Mouse (Mus musculus): ENCODE data around the gene Saal1. TPM values are rescaled to one million over a fixed set of nuclear protein-coding genes. Genes with fewer than 3 reads are reported as not detected.
"Not testable (repeated sequence)": the region's sequence is repeated elsewhere in the genome, so short reads cannot be mapped to it uniquely, and the experiment has no call there.

The Saal1 gene
- 16.1 and 17.6 TPM in 2 replicates for polyA plus RNA-seq (2015; fragmentation: Nextera tagmentation; extraction: Ambion mirVana)

- peaks cover 22% of the 10 kb centered on the region for H3K36me3 ChIP-seq
Measured at GRCm38 (mm10) chr7:46710390-46710844, at the start of gene Saal1. TSS of gene Saal1 (minus strand) at chr7:46710680.

DNA sequence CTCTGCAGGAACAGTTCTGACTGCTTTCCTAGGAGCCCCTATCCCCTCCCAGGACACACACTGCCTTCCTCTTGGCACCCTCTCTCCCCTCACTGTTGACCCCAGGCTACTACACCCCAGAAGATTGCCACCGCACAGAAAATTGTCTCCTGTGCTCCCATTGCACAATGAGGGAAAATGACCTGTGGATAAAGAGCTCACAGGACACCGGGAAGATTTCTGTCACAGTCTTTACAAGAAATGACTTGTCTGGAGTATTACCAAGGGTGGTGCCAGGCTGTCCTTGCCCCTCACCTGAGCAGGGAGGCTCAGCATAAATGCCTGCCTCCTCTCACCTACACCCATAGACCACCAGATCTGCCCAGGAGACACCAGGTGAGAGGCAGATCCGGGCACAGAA lies 41.0 kb upstream of the Saal1 start, which contains the start of gene Saa2:
TSS of gene Saa2 (plus strand) at position 301 of the 400 bp plus-strand sequence.
- no peak within 1 kb of the TSS for H3K9ac ChIP-seq
- no peak within 1 kb of the TSS for H3K4me3 ChIP-seq
- no peak for ATAC-seq (ENCODE audit: low FRiP score)
- H3K27me3 ChIP-seq = no peaks in the 10 kb centered on the region
- H3K4me1 ChIP-seq (replicated peaks) = no peaks in the 10 kb centered on the region
- 78% methylated on average over 3 of the region's 3 CpGs for WGBS
- no peak within 1 kb of the TSS for H3K27ac ChIP-seq
- H3K9me3 ChIP-seq = no peaks in the 10 kb centered on the region
- H3K36me3 ChIP-seq = no peaks in the 10 kb centered on the region
- H3K4me2 ChIP-seq = no peak within 1 kb of the TSS

More at GRCm38 (mm10) chr7:46710390-46710844, at the start of gene Saal1:
- Histone ChIP-seq H3K9me3 (no peaks in the 10 kb centered on the region), H3K27me3 (0 out of 2 replicates have a peak, but pooled peaks cover 3% of the 10 kb centered on the region), H3K4me1 (replicated peaks) (peaks cover 10% of the 10 kb centered on the region), H3K9ac (peak within 1 kb of the TSS; percentile 83), H3K4me3 (peak within 1 kb of the TSS; percentile 75), H3K4me2 (peak within 1 kb of the TSS; percentile 58), H3K27ac (peak within 1 kb of the TSS; percentile 87)
- WGBS = under 1% methylated on average over 38 of the region's 38 CpGs
- peak; percentile 98 for ATAC-seq (ENCODE audit: low FRiP score)

DNA sequence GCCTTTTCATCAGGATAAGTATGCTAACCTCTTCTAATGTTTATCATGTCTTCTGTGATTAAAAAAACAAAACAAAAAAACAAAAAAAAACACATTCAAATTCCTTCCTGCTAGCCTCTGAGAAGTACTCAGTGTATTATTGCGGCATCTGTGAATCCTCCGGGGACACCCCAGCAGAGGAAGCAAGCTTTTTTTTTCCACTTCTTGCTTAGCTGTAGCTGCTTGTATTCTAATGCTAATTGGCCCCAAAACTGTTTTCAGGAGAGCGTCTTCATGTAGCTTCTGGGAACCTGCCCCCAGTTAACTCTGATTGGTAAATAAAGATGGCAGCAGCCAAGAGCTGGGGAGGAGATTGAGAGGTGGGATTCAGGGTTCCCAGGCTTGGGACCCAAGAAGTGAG lies 38.0 kb upstream of the Saal1 start:
- Histone ChIP-seq H3K4me3 (no peak overlapping the region), H3K9ac (no peak overlapping the region), H3K4me2 (no peak overlapping the region), H3K27me3 (no peaks in the 10 kb centered on the region), H3K4me1 (replicated peaks) (no peaks in the 10 kb centered on the region), H3K9me3 (no peaks in the 10 kb centered on the region), H3K36me3 (no peaks in the 10 kb centered on the region), H3K27ac (no peak overlapping the region)
- WGBS = 28% methylated on average over 3 of the region's 3 CpGs
- no peak for ATAC-seq (ENCODE audit: low FRiP score)

GRCm38 (mm10) chr7:46746381-46746780 lies 35.9 kb upstream of the Saal1 start:
- Histone ChIP-seq H3K9me3 (no peaks in the 10 kb centered on the region), H3K4me3 (no peak overlapping the region), H3K27ac (no peak overlapping the region), H3K27me3 (no peaks in the 10 kb centered on the region), H3K9ac (no peak overlapping the region), H3K4me1 (replicated peaks) (no peaks in the 10 kb centered on the region), H3K36me3 (no peaks in the 10 kb centered on the region), H3K4me2 (no peak overlapping the region)
- WGBS = 88% methylated on average over 7 of the region's 7 CpGs
- no peak for ATAC-seq (ENCODE audit: low FRiP score)

GRCm38 (mm10) chr7:46745816-46746215 lies 35.3 kb upstream of the Saal1 start:
- WGBS = 87% methylated on average over 3 of the region's 3 CpGs
- H3K9ac ChIP-seq = no peak overlapping the region
- no peak for ATAC-seq (ENCODE audit: low FRiP score)
- no peak overlapping the region for H3K4me3 ChIP-seq
- H3K9me3 ChIP-seq = no peaks in the 10 kb centered on the region
- H3K27me3 ChIP-seq = no peaks in the 10 kb centered on the region
- H3K36me3 ChIP-seq = no peaks in the 10 kb centered on the region
- no peaks in the 10 kb centered on the region for H3K4me1 ChIP-seq (replicated peaks)
- H3K4me2 ChIP-seq = no peak overlapping the region
- H3K27ac ChIP-seq = no peak overlapping the region

DNA sequence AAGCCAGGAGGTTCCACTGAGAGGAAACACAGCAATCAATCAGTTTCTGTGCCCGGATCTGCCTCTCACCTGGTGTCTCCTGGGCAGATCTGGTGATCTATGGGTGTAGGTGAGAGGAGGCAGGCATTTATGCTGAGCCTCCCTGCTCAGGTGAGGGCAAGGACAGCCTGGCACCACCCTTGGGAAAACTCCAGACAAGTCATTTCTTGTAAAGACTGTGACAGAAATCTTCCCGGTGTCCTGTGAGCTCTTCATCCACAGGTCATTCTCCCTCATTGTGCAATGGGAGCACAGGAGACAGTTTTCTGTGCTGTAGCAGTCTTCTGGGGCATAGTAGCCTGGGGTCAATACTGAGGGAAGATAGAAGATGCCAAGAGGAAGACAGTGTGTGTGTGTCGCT lies 32.4 kb upstream of the Saal1 start, which contains the start of gene Saa1:
TSS of gene Saa1 (minus strand) at position 101 of the 400 bp plus-strand sequence.
- not testable (repeated sequence) for H3K27me3 ChIP-seq; H3K4me2 ChIP-seq; H3K27ac ChIP-seq; ATAC-seq (ENCODE audit: low FRiP score); H3K9me3 ChIP-seq; H3K36me3 ChIP-seq; H3K4me3 ChIP-seq; H3K9ac ChIP-seq; H3K4me1 ChIP-seq (replicated peaks)
- 89% methylated on average over 3 of the region's 3 CpGs for WGBS

DNA sequence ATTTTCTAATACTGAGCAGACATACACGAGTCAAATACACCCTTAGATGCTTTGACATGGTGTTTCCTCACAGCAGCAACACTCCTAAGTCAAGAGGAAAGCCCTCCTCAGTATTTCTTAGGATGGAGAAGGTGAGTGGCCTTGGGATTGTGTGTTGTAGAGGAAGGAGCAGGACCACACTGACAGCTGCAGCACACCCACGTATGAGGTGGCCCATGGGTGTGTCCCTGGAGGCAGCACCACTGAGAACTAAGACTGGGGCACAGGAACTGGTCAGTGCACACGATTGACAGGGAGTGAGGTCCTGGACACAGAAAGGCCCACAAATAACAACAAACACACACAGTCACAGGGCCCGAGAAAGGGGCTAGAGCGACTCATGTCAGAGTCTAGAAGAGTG lies 29.6 kb upstream of the Saal1 start:
- not testable (repeated sequence) for H3K4me2 ChIP-seq; H3K27ac ChIP-seq; H3K27me3 ChIP-seq; H3K36me3 ChIP-seq; ATAC-seq (ENCODE audit: low FRiP score); H3K9me3 ChIP-seq; H3K9ac ChIP-seq; H3K4me1 ChIP-seq (replicated peaks); H3K4me3 ChIP-seq
- 84% methylated on average over 5 of the region's 5 CpGs for WGBS

DNA sequence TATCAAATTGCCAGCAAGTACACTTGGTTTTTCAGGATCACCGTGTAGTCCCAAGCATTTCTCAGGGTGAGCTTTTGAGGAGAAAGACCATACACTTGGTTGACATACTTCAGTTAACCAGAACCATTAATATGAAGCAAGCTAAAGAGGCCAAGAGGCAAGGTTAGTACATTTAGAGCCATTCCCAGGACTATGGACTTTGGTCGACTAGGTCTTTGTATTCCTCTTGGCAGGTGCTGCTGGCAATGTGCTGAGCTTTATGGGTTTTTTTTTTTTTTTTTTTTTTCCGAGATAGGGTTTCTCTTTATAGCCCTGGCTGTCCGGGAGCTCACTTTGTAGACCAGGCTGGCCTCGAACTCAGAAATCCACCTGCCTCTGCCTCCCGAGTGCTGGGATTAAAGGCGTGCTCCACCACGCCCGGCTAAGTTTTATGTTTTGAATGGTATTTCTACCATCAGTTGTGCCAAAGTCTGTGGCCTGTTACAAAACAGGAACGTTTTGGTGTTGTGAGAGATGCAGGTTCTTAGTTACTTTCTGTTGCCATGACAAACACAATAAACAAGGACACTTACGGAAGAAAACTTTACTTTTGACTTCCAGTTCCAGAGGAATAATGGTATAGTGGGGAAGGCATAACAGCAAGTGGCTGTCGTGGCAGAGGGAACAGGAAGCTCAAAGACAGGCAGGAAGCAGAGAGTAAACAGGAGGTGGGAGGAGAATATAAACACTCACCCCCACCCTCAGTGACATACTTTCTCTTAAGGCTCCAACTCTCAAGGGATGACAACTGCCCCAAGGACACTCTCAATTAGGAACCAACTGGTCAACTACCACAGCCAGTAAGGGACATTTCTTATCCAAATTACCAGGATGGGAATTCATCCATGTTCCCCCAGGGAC lies 28.3 kb upstream of the Saal1 start:
- no peaks in the 10 kb centered on the region for H3K9me3 ChIP-seq
- H3K27ac ChIP-seq = no peak overlapping the region
- H3K4me3 ChIP-seq = no peak overlapping the region
- ATAC-seq (ENCODE audit: low FRiP score) = no peak
- WGBS = 86% methylated on average over 12 of the region's 12 CpGs
- H3K4me1 ChIP-seq (replicated peaks) = no peaks in the 10 kb centered on the region
- H3K4me2 ChIP-seq = no peak overlapping the region
- H3K27me3 ChIP-seq = no peaks in the 10 kb centered on the region
- H3K36me3 ChIP-seq = no peaks in the 10 kb centered on the region
- no peak overlapping the region for H3K9ac ChIP-seq

GRCm38 (mm10) chr7:46734983-46735382 lies 24.5 kb upstream of the Saal1 start:
- no peak overlapping the region for H3K9ac ChIP-seq
- ATAC-seq (ENCODE audit: low FRiP score) = no peak
- H3K4me1 ChIP-seq (replicated peaks) = no peaks in the 10 kb centered on the region
- H3K27ac ChIP-seq = no peak overlapping the region
- H3K4me3 ChIP-seq = no peak overlapping the region
- H3K27me3 ChIP-seq = no peaks in the 10 kb centered on the region
- no peaks in the 10 kb centered on the region for H3K36me3 ChIP-seq
- no peak overlapping the region for H3K4me2 ChIP-seq
- no peaks in the 10 kb centered on the region for H3K9me3 ChIP-seq
- WGBS = 88% methylated on average over 2 of the region's 2 CpGs

GRCm38 (mm10) chr7:46732458-46732857 lies 22.0 kb upstream of the Saal1 start, which contains the start of gene Saa4:
TSS of gene Saa4 (minus strand) at chr7:46732603.
- Histone ChIP-seq H3K9ac (no peak within 1 kb of the TSS), H3K36me3 (no peaks in the 10 kb centered on the region), H3K4me3 (no peak within 1 kb of the TSS), H3K27me3 (no peaks in the 10 kb centered on the region), H3K4me2 (no peak within 1 kb of the TSS), H3K9me3 (no peaks in the 10 kb centered on the region), H3K4me1 (replicated peaks) (no peaks in the 10 kb centered on the region), H3K27ac (no peak within 1 kb of the TSS)
- ATAC-seq (ENCODE audit: low FRiP score) = no peak
- WGBS = 88% methylated on average over 4 of the region's 4 CpGs

DNA sequence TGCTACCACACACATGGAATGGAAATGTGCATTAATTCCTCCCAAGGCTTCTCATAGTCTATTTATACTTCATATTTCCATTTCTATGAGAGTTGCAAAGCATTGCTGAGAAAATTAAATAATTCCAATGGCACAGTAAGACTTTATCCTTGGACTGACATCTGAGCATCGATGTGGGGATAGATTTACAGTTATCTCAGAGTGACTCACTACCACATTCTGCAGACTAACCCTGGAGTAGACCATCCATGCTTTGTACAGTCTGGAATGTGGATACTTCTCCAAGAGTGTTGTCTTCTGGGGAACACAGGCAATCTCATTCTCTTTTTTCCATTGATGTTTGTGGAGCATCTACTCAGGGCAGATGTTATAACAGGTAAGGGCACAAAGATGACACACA lies 17.1 kb upstream of the Saal1 start:
- no peak overlapping the region for H3K9ac ChIP-seq
- no peak overlapping the region for H3K4me2 ChIP-seq
- no peak overlapping the region for H3K27ac ChIP-seq
- peaks cover 6% of the 10 kb centered on the region; the same call in 1 of the 2 replicates for H3K27me3 ChIP-seq
- WGBS = 94% methylated on average over 1 of the region's 1 CpGs
- H3K9me3 ChIP-seq = no peaks in the 10 kb centered on the region
- H3K4me3 ChIP-seq = no peak overlapping the region
- no peaks in the 10 kb centered on the region for H3K36me3 ChIP-seq
- no peaks in the 10 kb centered on the region for H3K4me1 ChIP-seq (replicated peaks)
- no peak for ATAC-seq (ENCODE audit: low FRiP score)

DNA sequence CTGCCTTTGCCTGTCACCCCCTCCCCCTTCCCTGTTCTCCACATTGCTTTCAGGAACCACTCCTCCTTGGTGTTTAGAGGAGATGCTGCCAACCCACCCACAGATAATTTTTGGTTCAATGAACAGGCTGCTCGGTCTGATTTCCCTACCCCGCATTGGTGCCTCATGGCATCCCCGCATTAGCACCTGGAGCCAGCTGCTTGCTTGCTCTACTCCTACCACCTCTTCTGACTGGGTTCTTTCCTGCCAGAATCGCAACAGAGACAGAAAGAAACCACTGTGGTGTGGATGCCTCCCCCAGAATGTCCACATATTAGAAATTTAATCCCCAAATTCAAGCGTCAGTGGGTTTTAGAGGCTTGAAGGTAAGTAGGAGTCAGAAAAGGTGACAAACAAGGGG lies 13.9 kb upstream of the Saal1 start:
- Histone ChIP-seq H3K4me2 (no peak overlapping the region), H3K27me3 (peaks cover 15% of the 10 kb centered on the region), H3K27ac (no peak overlapping the region), H3K36me3 (no peaks in the 10 kb centered on the region), H3K9ac (no peak overlapping the region), H3K4me3 (no peak overlapping the region), H3K4me1 (replicated peaks) (no peaks in the 10 kb centered on the region), H3K9me3 (no peaks in the 10 kb centered on the region)
- ATAC-seq (ENCODE audit: low FRiP score) = no peak
- 82% methylated on average over 5 of the region's 5 CpGs for WGBS

DNA sequence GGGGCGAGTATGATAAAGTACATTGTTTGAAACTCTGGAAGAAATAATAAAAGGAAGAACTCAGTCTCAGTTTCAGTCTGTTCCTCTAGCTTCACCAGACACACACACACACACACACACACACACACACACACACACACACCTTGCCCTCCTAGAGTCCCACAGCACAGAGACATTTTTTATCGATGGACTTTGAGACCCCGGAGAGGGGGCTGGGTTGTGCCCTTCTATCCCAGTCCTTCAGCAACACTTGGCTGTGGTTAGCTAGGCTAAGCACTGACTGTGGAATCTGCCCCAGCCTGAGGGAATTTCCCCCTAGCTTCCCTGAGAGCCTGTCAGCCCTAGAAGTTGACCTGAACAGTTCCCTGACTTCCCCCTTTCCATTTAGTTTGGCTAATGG lies 13.4 kb upstream of the Saal1 start:
- Histone ChIP-seq H3K4me3 (no peak overlapping the region), H3K36me3 (no peaks in the 10 kb centered on the region), H3K4me2 (no peak overlapping the region), H3K4me1 (replicated peaks) (no peaks in the 10 kb centered on the region), H3K9me3 (no peaks in the 10 kb centered on the region), H3K27ac (no peak overlapping the region), H3K9ac (no peak overlapping the region), H3K27me3 (peaks cover 15% of the 10 kb centered on the region)
- 96% methylated on average over 3 of the region's 3 CpGs for WGBS
- no peak for ATAC-seq (ENCODE audit: low FRiP score)
